ENCODE assay signal across 26 mouse cellular contexts in genomic region chr16:18022780-18023557, GRCm38 (mm10). TPM values are rescaled to one million over a fixed set of nuclear protein-coding genes. Genes with fewer than 3 reads are reported as not detected.
A peak's percentile ranks its signal among the peaks of the same experiment; 100 is the strongest.
DNase-seq lines count a peak whose midpoint lies in the region; ATAC-seq and TF ChIP-seq lines count a peak whose summit lies in the region.
"Had no signal": no experiment of that assay in that cellular context is flagged by ENCODE, and none has a peak within 500 bp of the region (broad histone marks: within the 10 kb centered on the region; RNA-seq: fewer than 3 reads in every experiment).

No protein-coding gene starts in this region.

- H3K4me3 ChIP-seq in kidney, postnatal 0 days (replicated peaks; ENCODE audit: low read depth, low read length) = no peak overlapping the region
- no peak overlapping the region for H3K4me3 ChIP-seq in liver, embryonic 15.5 days (replicated peaks)
- H3K4me3 ChIP-seq in cerebellum, adult 2 months (replicated peaks; ENCODE audit: insufficient read depth, low read depth, low read length) = no peak overlapping the region
- H3K4me3 ChIP-seq: forebrain, embryonic 10.5 days; forebrain, embryonic 13.5 days; heart, adult 2 months; heart, embryonic 10.5 days; hindbrain, embryonic 12.5 days had no signal

- TF ChIP-seq CTCF in kidney, postnatal 0 days (IDR thresholded peaks at IDR 0.05; ENCODE audit: low read depth) = no peak
- no peak for TF ChIP-seq CTCF in cerebellum, adult 2 months (IDR thresholded peaks at IDR 0.05; ENCODE audit: borderline replicate concordance, insufficient read depth, low read depth, low read length)

- H3K4me1 ChIP-seq in kidney, postnatal 0 days (replicated peaks; ENCODE audit: insufficient read depth, low read length) = no peaks in the 10 kb centered on the region
- no peaks in the 10 kb centered on the region for H3K4me1 ChIP-seq in liver, embryonic 15.5 days (replicated peaks)
- H3K4me1 ChIP-seq in cerebellum, adult 2 months (ENCODE audit: control insufficient read depth, insufficient read depth, low read length) = no peaks in the 10 kb centered on the region
- H3K4me1 ChIP-seq: forebrain, embryonic 10.5 days; forebrain, embryonic 13.5 days; heart, embryonic 10.5 days; hindbrain, embryonic 12.5 days had no signal

- H3K4me2 ChIP-seq in kidney, postnatal 0 days (ENCODE audit: low read length) = no peak overlapping the region
- H3K4me2 ChIP-seq in liver, embryonic 15.5 days = no peak overlapping the region
- H3K4me2 ChIP-seq: forebrain, embryonic 13.5 days; hindbrain, embryonic 12.5 days had no signal

- no peak for TF ChIP-seq POLR2A in cerebellum, adult 2 months (IDR thresholded peaks at IDR 0.05; ENCODE audit: borderline replicate concordance, insufficient read depth, low read length)

- 54% methylated on average over 8 of the region's 8 CpGs for WGBS in kidney, postnatal 0 days
- WGBS in liver, embryonic 15.5 days (ENCODE audit: insufficient replicate concordance) = 50% methylated on average over 8 of the region's 8 CpGs
- WGBS in cerebellum, adult 2 months = 68% methylated on average over 8 of the region's 8 CpGs

- H3K9me3 ChIP-seq in kidney, postnatal 0 days (replicated peaks; ENCODE audit: low read length) = no peaks in the 10 kb centered on the region
- no peaks in the 10 kb centered on the region for H3K9me3 ChIP-seq in liver, embryonic 15.5 days (replicated peaks)
- H3K9me3 ChIP-seq: forebrain, embryonic 10.5 days; forebrain, embryonic 13.5 days; heart, embryonic 10.5 days; hindbrain, embryonic 12.5 days had no signal

- no peaks in the 10 kb centered on the region for H3K27me3 ChIP-seq in kidney, postnatal 0 days (ENCODE audit: insufficient read depth, low read length)
- no peaks in the 10 kb centered on the region for H3K27me3 ChIP-seq in liver, embryonic 15.5 days
- H3K27me3 ChIP-seq in cerebellum, adult 2 months (ENCODE audit: control insufficient read depth, insufficient read depth, low read length) = no peaks in the 10 kb centered on the region
- H3K27me3 ChIP-seq: forebrain, embryonic 13.5 days; hindbrain, embryonic 12.5 days had no signal

- H3K36me3 ChIP-seq in kidney, postnatal 0 days (ENCODE audit: insufficient read depth, low read length) = no peaks in the 10 kb centered on the region
- H3K36me3 ChIP-seq in liver, embryonic 15.5 days (replicated peaks) = no peaks in the 10 kb centered on the region
- H3K36me3 ChIP-seq: forebrain, embryonic 10.5 days; heart, embryonic 10.5 days; hindbrain, embryonic 12.5 days had no signal

- peak; percentile 21 for DNase-seq in kidney, postnatal 0 days (ENCODE audit: low spot score)
- no peak for DNase-seq in kidney, postnatal 10 days
- peak; percentile 42 for DNase-seq in retina, postnatal 1 day
- DNase-seq in retina, embryonic 14.5 days (ENCODE audit: low spot score) = no peak
- no peak for DNase-seq in spleen, postnatal 36 days (ENCODE audit: low spot score in 2 of 2)
- no peak for DNase-seq in cerebellum, adult 2 months
- DNase-seq: adrenal gland, adult 8-10 months; adrenal gland, postnatal 25 days; cerebellum, adult 11-12 months; cerebellum, adult 9-10 months; cerebellum, postnatal 14 days; gastrocnemius, postnatal 10 days; gastrocnemius, postnatal 36 days; heart, adult 2 months had no signal

- H3K27ac ChIP-seq in kidney, postnatal 0 days = no peak overlapping the region
- no peak overlapping the region for H3K27ac ChIP-seq in liver, embryonic 15.5 days (replicated peaks)
- no peak overlapping the region for H3K27ac ChIP-seq in cerebellum, adult 2 months (ENCODE audit: insufficient read depth, low read length)
- H3K27ac ChIP-seq: forebrain, embryonic 10.5 days; forebrain, embryonic 13.5 days; heart, adult 2 months; heart, embryonic 10.5 days; hindbrain, embryonic 12.5 days had no signal

- no peak overlapping the region for H3K9ac ChIP-seq in kidney, postnatal 0 days (ENCODE audit: low read depth, low read length)
- H3K9ac ChIP-seq in liver, embryonic 15.5 days = no peak overlapping the region
- H3K9ac ChIP-seq: forebrain, embryonic 13.5 days; hindbrain, embryonic 12.5 days had no signal

- no peak for ATAC-seq in kidney, postnatal 0 days (replicated peaks; ENCODE audit: low FRiP score, low read depth)
- peak; percentile 69 for ATAC-seq in liver, embryonic 15.5 days (ENCODE audit: insufficient read depth)
- ATAC-seq: activated CD4-positive, CD25-positive, alpha-beta regulatory T cell, adult 4 months; forebrain, embryonic 13.5 days; forebrain, embryonic 16.5 days had no signal

RNA-seq across cellular contexts. Expression of gene Dgcr6, which starts 29.7 kb away (rescaled TPM):
- polyA plus RNA-seq in kidney, postnatal 0 days (2015; fragmentation: Nextera tagmentation; extraction: Ambion mirVana) = 111 and 115 TPM in 2 replicates
- 22.1 and 22.3 TPM in 2 replicates for polyA plus RNA-seq in liver, embryonic 15.5 days (2015; fragmentation: Nextera tagmentation; extraction: Ambion mirVana)
- 102 and 104 TPM in 2 replicates for polyA plus RNA-seq in cerebellum, adult 2 months (2012; rRNA removed)

RNA-seq across cellular contexts. Expression of gene Vpreb2, which starts 42.7 kb away (rescaled TPM):
- polyA plus RNA-seq in kidney, postnatal 0 days (2015; fragmentation: Nextera tagmentation; extraction: Ambion mirVana) = not detected in 2 replicates
- 1.7 and 2.0 TPM in 2 replicates for polyA plus RNA-seq in liver, embryonic 15.5 days (2015; fragmentation: Nextera tagmentation; extraction: Ambion mirVana)
- polyA plus RNA-seq in cerebellum, adult 2 months (2012; rRNA removed) = not detected in 2 replicates
- polyA plus RNA-seq: activated CD4-positive, CD25-positive, alpha-beta regulatory T cell, adult 4 months; brain, embryonic 14.5 days; embryonic facial prominence, embryonic 11.5 days; embryonic facial prominence, embryonic 14.5 days; forebrain, embryonic 10.5 days; forebrain, embryonic 13.5 days; forebrain, embryonic 16.5 days; heart, adult 2 months; heart, embryonic 10.5 days; heart, embryonic 14.5 days; heart, postnatal 0 days; hindbrain, embryonic 12.5 days had no signal

Comparison
In these comparisons a context has a peak if more than half of its experiments do, and no peak if none do; other contexts are left out.
1. DNase-seq: peak in kidney, postnatal 0 days (single experiment) and retina, postnatal 1 day (single experiment); none in kidney, postnatal 10 days (single experiment), retina, embryonic 14.5 days (single experiment), spleen, postnatal 36 days (0 of 2) and cerebellum, adult 2 months (0 of 2).